Mouse (Mus musculus) forebrain, embryonic 13.5 days (tissue): ENCODE data around the gene Carm1. TPM values are rescaled to one million over a fixed set of nuclear protein-coding genes. Genes with fewer than 3 reads are reported as not detected.

Experiments
- ATAC-seq: fragments of 200-750 bp; cut with Nextera tagmentation; 2 replicates; pipeline ENCODE4 v1.8.0; 2017
- H3K27ac ChIP-seq: fragments of 300-500 bp; sonication (generic); 2 replicates; pipeline ENCODE4 v1.5.1; 2015; ENCODE audit warnings: inconsistent platforms, mild to moderate bottlenecking, moderate library complexity
- H3K27me3 ChIP-seq: fragments of 300-500 bp; sonication (generic); 2 replicates; pipeline ENCODE4 v1.6.1; 2015; ENCODE audit warnings: mild to moderate bottlenecking, inconsistent platforms
- H3K36me3 ChIP-seq: fragments of 300-500 bp; sonication (generic); 2 replicates; pipeline ENCODE4 v1.6.1; 2015; ENCODE audit warnings: mild to moderate bottlenecking, inconsistent platforms; ENCODE audit not compliant: poor library complexity, severe bottlenecking
- H3K4me1 ChIP-seq: fragments of 300-500 bp; sonication (generic); 2 replicates; pipeline ENCODE4 v1.6.1; 2015; ENCODE audit warnings: inconsistent platforms
- H3K4me2 ChIP-seq: fragments of 300-500 bp; sonication (generic); 2 replicates; pipeline ENCODE4 v1.6.1; 2015; ENCODE audit warnings: inconsistent platforms, mild to moderate bottlenecking, moderate library complexity
- H3K4me3 ChIP-seq: fragments of 300-500 bp; sonication (generic); 2 replicates; pipeline ENCODE4 v1.5.1; 2015; ENCODE audit warnings: mild to moderate bottlenecking, inconsistent platforms
- H3K9ac ChIP-seq: fragments of 300-500 bp; sonication (generic); 2 replicates; pipeline ENCODE4 v1.6.1; 2015; ENCODE audit warnings: mild to moderate bottlenecking, inconsistent platforms
- H3K9me3 ChIP-seq: fragments of 300-500 bp; sonication (generic); replicated peaks from 2 replicates; pipeline ENCODE4 v1.6.1; 2016; ENCODE audit warnings: inconsistent platforms
- WGBS: fragments of 180-500 bp; shearing (Covaris S2); methylation state at CpG from one replicate; pipeline ENCODE4 v1.1.7; 2015; 5-methylcytosine and 5-hydroxymethylcytosine counted together
- microRNA counts: library from miRNA; unstranded; fragments of <30 nt; microRNA quantifications from one replicate; lab custom pipeline; 2016
- microRNA-seq: library from miRNA; unstranded; fragments of <30 nt; microRNA quantifications from one replicate; pipeline ENCODE4, GENCODE M21; 2016
- polyA plus RNA-seq: library from polyadenylated mRNA; unstranded; fragments of >200 nt; fragmentation: Nextera tagmentation; extraction: Ambion mirVana; gene quantifications from 2 replicates; pipeline ENCODE4 v1.2.1, GENCODE M21; 2015

Carm1 gene
- polyA plus RNA-seq, 1 experiment from 2014 or later: 28.5 TPM

DNA sequence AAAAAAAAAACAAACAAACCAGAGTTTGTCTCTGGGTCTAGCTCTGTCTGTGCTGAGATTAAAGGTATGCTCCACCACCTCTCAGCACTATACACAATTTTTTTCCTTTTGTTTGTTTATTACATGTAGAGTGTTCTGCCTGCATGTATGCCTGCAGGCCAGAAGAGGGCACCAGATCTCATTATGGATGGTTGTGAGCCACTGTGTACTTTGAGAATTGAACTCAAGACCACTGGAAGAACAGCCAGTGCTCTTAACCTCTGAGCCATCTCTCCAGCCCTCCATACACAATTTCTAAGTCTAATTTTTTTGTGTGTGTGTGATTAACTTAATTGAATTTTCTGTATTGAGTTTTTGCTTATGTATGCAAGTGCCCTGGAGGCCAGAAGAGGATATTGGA is 79.9 kb downstream of the Carm1 start:
- H3K4me1 ChIP-seq: peaks cover 27% of the 10 kb centered on the region
- ATAC-seq: no peak
- H3K4me2 ChIP-seq: no peak overlapping the region
- no peaks in the 10 kb centered on the region for H3K9me3 ChIP-seq
- no peaks in the 10 kb centered on the region for H3K27me3 ChIP-seq
- peaks cover 8% of the 10 kb centered on the region; the same call in 1 of the 2 replicates for H3K36me3 ChIP-seq
- no peak overlapping the region for H3K27ac ChIP-seq
- no peak overlapping the region for H3K9ac ChIP-seq
- H3K4me3 ChIP-seq: no peak overlapping the region

DNA sequence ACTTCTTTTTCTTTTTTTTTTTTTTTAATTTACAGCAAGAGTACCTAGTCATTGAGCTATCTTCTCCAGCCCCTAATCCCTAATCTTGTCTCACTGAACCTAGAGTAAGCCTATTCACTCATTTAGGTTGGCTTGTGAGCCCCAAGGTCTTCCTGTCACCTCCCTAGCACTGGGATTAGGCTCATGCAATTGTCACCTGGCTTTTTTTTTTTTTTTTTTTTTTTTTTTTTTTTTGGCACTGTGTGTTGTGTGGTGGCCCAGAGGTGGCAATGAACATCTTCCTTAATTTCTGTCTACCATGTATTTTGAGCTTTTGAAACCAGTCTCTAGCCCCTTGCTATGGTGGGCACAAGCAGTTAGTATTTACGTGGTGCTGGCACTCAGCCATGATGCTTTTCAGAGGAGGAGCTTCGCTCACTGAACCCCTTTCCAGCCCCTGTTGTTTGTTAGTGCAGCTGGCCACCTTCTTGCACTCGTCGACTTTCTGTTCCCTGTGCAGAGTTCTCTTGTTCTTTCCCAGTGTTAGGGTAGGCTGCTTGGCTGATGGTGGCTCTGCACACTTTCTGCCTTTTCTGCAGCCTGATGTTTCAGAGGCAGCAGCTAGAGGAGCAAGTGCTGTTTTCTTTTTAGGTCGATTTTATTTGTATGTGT is 80.6 kb downstream of the Carm1 start:
- no peak overlapping the region for H3K27ac ChIP-seq
- H3K4me2 ChIP-seq: 0 out of 2 replicates have a peak overlapping the region, but pooled peaks have one; percentile 22
- H3K36me3 ChIP-seq: peaks cover 8% of the 10 kb centered on the region; the same call in 1 of the 2 replicates
- H3K9me3 ChIP-seq: no peaks in the 10 kb centered on the region
- peaks cover 27% of the 10 kb centered on the region for H3K4me1 ChIP-seq
- whole genome bisulfite sequencing: 65% methylated on average over 5 of the region's 5 CpGs
- no peak for ATAC-seq
- H3K4me3 ChIP-seq: no peak overlapping the region
- H3K27me3 ChIP-seq: no peaks in the 10 kb centered on the region
- H3K9ac ChIP-seq: no peak overlapping the region

DNA sequence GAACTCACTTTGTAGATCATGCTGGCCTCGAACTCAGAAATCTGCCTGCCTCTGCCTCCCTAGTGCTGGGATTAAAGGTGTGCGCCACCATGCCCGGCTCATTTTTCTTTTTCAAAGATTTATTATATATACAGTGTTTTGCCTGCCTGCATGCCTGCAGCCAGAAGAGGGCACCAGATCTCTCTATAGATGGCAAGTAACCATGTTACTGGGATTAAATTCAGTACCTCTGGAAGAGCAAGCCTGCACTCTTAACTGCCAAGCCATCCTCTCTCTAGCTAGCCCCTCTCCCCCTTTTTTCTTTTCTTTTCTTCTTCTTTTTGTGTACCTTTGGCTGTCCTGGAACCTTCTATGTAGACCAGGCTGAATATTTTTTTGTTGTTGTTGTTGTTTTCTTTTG is 84.0 kb downstream of the Carm1 start:
- Histone ChIP-seq H3K27ac (no peak overlapping the region), H3K36me3 (peaks cover 34% of the 10 kb centered on the region), H3K27me3 (no peaks in the 10 kb centered on the region), H3K4me1 (peaks cover 14% of the 10 kb centered on the region), H3K4me3 (no peak overlapping the region), H3K9ac (no peak overlapping the region), H3K4me2 (no peak overlapping the region), H3K9me3 (no peaks in the 10 kb centered on the region)
- WGBS: 86% methylated on average over 3 of the region's 3 CpGs
- no peak for ATAC-seq

DNA sequence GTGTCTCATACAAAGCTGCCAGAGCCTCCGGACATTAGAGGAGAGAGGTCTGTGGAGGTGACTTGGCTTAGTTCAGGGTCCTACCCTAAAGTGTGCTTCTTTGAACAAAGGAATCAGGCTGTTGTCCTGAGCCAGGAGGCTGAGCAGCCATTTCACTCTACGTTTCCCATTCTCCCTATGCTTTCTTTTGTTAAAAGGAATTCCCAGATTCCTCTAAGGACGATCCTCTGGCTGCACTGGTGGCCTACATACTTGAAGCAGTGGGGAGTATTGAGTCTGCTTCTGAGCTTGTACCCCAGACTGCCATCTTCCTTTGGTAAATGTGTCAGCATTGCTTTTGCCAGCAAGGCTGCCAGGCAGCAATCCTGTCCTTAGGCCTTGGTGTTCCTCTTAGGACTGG is 86.4 kb downstream of the Carm1 start:
- Histone ChIP-seq H3K4me3 (no peak overlapping the region), H3K36me3 (peaks cover 59% of the 10 kb centered on the region), H3K9me3 (no peaks in the 10 kb centered on the region), H3K4me1 (peaks cover 6% of the 10 kb centered on the region; the same call in 1 of the 2 replicates), H3K9ac (no peak overlapping the region), H3K27ac (no peak overlapping the region), H3K4me2 (no peak overlapping the region), H3K27me3 (no peaks in the 10 kb centered on the region)
- 70% methylated on average over 3 of the region's 3 CpGs for WGBS
- no peak for ATAC-seq

DNA sequence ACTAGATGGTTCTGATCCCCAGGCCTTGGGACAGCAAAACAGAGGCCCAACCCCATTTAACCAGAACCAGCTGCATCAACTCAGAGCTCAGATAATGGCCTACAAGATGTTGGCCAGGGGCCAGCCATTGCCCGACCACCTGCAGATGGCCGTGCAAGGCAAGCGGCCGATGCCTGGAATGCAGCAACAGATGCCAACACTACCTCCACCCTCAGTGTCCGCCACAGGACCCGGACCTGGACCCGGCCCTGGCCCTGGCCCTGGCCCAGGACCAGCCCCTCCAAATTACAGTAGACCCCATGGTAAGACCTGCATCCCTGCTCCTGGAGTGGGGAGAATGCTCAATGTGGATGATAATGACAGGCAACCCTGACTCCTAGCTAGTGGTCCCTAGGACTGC is 88.9 kb downstream of the Carm1 start:
- Histone ChIP-seq H3K4me3 (no peak overlapping the region), H3K27me3 (no peaks in the 10 kb centered on the region), H3K27ac (no peak overlapping the region), H3K36me3 (peaks cover 84% of the 10 kb centered on the region), H3K4me2 (no peak overlapping the region), H3K9me3 (no peaks in the 10 kb centered on the region), H3K9ac (no peak overlapping the region), H3K4me1 (peaks cover 6% of the 10 kb centered on the region; the same call in 1 of the 2 replicates)
- 0 out of 2 replicates have a peak, but pooled peaks have one; percentile 44 for ATAC-seq
- WGBS: 65% methylated on average over 7 of the region's 7 CpGs

DNA sequence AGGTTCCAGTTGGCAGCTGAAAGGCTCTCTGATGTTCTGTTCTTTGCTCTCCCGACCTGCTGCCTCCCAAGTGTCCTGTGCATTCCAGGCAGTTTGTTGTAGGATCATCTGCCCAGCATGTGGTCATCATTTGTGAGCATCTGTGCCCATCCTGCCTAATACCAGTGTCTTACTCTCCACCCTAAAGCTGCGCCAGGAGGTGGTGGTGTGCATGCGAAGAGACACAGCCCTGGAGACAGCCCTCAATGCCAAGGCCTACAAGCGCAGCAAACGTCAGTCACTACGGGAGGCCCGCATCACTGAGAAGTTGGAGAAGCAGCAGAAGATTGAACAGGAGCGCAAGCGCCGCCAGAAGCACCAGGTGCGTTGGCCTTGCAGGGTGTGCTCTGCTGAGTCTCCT is 92.3 kb downstream of the Carm1 start:
- no peak overlapping the region for H3K27ac ChIP-seq
- H3K9ac ChIP-seq: no peak overlapping the region
- H3K36me3 ChIP-seq: peaks cover 100% of the 10 kb centered on the region
- no peak overlapping the region for H3K4me2 ChIP-seq
- H3K4me3 ChIP-seq: no peak overlapping the region
- no peaks in the 10 kb centered on the region for H3K27me3 ChIP-seq
- ATAC-seq: no peak
- H3K4me1 ChIP-seq: peaks cover 6% of the 10 kb centered on the region; the same call in 1 of the 2 replicates
- H3K9me3 ChIP-seq: no peaks in the 10 kb centered on the region
- WGBS: 91% methylated on average over 11 of the region's 11 CpGs

MicroRNAs encoded within 50 kb of the gene (microRNA counts, 519-probe panel; counts per million panel counts)
- microRNA mmu-miR-1946b (lab: Ali Mortazavi, UCI): 177 counts per million, percentile 53 among the panel's probes with 10 or more counts

Small RNAs within 50 kb of the gene (microRNA-seq; reads per million reads assigned to microRNA genes)
- not detected for gene Mir1946b

Other genes with a start within 250 kb of the Carm1 start
- gene Ap1m2, start 234.6 kb upstream of the Carm1 start, polyA plus RNA-seq: 0.39 and 0.52 TPM in 2 replicates
- gene Slc44a2, start 226.2 kb upstream of the Carm1 start, polyA plus RNA-seq: 63.6 and 68.3 TPM in 2 replicates
- gene Ilf3, start 179.0 kb upstream of the Carm1 start, polyA plus RNA-seq: 310 and 349 TPM in 2 replicates
- 46.9 and 55.9 TPM in 2 replicates for gene Qtrt1, start 135.1 kb upstream of the Carm1 start, polyA plus RNA-seq
- 71.8 and 72.4 TPM in 2 replicates for gene Dnm2, start 122.0 kb upstream of the Carm1 start, polyA plus RNA-seq
- gene Tmed1, start 36.6 kb upstream of the Carm1 start, polyA plus RNA-seq: 59.2 and 69.3 TPM in 2 replicates
- gene AB124611, start 20.7 kb upstream of the Carm1 start, polyA plus RNA-seq: 5.3 and 5.4 TPM in 2 replicates
- 44.3 and 46.7 TPM in 2 replicates for gene Timm29, start 45.8 kb downstream of the Carm1 start, polyA plus RNA-seq
- gene Yipf2, start 45.9 kb downstream of the Carm1 start, polyA plus RNA-seq: 20.6 and 23.0 TPM in 2 replicates
- gene Smarca4, start 69.3 kb downstream of the Carm1 start, polyA plus RNA-seq: 159 and 174 TPM in 2 replicates
- 21.2 and 26.3 TPM in 2 replicates for gene Ldlr, start 176.6 kb downstream of the Carm1 start, polyA plus RNA-seq
- 95.6 and 95.7 TPM in 2 replicates for gene Spc24, start 213.4 kb downstream of the Carm1 start, polyA plus RNA-seq